Mouse (Mus musculus): ENCODE data around the gene Immt.
A peak's percentile ranks its signal among the peaks of the same experiment; 100 is the strongest.
"Not testable (repeated sequence)": the region's sequence is repeated elsewhere in the genome, so short reads cannot be mapped to it uniquely, and the experiment has no call there.

The Immt gene

DNA sequence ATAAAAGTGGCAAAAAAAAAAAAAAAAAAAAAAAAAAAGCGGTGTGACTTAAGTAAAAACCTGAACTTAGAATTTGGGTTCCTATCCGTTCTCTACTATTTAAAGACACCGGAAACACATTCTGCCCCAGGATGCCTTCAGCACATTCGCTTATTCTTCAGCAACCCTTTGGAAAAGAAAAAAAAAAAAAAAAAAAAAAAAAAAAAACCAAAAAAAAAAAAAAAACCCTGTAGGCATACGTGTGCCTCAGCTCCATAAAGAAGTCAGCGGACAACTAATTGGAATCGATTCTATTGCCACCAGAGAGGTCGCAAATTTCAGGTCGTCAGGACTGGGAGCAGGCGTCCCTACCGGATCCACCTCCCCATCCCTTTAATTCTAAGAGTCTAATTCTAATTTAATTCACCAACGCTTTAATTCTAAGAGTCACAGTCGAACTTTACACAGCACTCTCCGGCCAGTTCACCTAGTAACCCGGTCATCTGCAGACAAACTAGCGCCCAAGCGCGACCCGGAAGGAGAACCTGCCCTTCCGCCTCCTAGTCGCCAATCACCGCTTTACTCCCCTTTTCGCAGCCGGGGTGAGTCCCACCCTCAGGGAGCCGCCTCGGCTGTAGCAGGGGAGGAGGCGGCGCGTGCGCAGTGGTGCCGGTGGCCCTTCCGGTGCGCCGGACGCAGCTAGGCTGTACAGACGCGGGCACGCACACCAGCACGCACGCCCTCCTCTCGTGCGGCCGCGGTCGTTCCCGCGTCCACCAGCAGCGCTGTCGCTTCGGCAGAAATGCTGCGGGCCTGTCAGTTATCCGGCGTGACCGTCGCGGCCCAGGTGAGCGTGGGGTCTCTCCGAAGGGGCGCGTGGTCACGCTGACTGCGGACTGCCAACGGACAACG lies at the start of gene Immt:
Gene Immt (plus strand): TSS at position 642 of the 891 bp plus-strand sequence.
- DNase-seq = peak; percentile 98

DNA sequence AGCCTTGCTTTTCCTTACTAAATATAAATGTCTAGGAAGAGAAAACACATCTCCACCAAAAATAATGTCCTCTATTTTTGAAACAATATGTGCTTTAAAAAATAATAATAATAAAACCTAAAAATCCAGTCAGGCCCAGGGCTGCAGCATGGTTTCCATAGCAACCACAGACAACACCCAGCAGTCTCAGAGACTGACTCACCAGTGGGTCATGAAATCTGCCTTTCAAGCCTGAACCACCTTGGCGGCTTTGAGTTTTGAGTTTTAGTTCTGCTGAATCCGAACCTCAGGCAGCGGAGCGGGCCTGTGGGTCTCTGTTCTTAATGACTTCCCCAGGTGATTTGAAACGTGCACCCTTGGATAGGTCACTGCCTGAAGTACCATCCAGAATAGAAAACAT lies 48.0 kb upstream of the Immt start:
- no peak for DNase-seq

DNA sequence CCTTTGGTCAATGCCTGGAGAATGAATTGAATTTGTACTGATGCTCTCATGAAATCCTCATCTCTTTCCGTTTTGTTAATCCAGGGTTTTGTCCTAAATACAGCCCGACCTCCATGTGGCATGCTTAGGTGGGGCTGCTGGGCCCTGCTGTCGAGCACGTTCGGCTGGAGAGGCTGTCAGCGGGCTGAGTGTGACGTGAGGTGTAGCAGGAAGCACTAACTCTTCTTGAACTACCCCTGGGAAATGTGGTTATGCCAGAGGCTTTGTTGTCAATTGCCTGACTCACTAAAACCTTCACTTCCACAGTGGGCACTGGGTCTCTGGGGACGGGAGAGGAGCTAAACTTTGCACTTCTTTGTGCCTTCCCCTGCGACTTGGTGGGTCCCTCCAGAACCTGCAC lies 42.8 kb upstream of the Immt start:
- no peak for DNase-seq

DNA sequence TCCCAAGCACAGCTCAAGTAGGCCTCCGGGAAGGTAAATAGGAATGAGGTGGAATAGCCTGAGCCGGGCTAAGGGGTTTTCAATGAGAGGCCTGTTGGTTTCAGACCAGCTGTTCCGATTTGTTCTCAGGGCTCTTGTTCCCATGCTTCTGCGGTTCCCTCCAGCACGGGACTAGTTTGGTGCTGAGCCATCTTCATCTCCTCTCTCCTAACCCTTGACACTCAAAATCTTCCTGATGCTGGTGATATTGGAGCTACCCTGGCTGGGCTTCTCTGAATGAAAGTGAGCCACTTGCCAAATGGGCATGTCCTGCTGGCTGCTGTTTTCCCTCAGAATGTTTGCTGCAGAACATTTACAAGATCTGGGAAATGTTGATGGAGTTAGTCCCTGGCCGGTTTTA lies 39.4 kb upstream of the Immt start:
- no peak for DNase-seq

DNA sequence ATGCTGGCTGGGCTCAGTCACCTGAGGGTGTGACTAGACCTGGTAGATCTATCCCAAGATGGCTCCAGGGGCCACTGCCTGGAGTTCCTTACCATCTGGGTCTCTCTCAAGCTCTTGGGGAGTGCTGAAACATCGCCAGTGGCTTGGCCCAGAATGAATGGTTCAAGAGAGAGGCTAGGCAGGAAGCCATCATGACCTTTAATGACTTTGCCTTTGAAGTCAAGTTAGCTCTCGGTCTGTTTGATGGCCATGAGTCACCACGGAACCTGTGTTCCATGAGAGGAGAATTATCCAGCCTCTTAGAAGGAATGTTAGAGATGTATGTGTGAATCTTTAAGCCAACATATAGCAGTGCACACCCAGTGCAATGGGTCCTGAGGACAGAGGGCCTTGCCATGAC lies 31.7 kb upstream of the Immt start:
- no peak for DNase-seq

DNA sequence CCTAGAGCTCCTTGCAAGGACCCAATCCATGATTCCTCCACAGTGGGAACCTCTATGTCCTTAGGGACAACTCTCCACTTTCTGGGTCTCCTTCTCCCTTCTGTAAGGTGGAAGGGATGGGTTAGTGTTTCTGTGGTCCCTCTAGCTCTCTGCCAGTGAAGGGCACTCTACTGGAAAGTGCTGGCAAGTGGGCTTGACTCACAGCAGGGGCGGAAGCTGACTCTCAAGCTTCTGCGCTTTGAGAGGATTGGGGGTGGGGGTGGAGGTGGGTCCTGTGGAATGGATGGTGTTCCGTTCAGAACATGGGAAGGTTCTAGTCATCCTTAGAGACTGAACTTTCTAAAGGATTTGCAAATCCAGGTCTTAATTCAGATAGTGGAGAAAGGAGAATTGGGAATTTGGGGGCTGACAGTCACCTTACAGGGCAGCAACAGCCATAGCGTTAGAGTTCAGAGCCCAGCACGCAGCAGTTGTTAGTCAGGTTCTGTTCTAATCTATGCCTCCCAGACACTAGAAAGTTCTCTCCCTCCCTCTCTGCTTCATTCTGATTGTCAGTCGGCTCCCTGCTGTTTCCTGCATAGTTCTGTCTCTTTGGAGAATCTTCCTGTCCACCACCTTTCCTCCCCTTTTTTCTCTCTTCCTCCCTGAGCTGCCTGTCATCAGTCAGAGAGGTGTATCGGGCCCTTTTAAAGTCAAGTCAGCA lies 30.0 kb upstream of the Immt start:
- DNase-seq = no peak

DNA sequence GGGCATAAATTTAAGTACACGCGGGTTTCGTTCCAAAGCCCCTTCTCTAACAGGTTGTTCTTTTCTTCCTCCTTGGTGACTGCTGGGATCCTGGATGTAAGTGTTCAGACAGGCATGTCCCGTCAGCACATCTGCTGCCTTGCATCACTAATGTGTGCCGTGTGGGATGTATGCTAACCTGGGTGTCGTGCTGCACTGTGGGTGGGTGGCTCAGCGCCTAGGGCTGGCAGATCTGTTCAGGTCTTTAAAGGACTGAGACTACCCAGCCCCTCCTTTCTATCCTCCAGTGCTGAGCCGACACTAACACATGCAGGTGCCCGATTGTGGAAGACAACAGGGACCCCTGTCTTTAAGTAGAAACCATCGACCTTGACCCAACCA lies 29.4 kb upstream of the Immt start:
- peak; percentile 62 for DNase-seq

DNA sequence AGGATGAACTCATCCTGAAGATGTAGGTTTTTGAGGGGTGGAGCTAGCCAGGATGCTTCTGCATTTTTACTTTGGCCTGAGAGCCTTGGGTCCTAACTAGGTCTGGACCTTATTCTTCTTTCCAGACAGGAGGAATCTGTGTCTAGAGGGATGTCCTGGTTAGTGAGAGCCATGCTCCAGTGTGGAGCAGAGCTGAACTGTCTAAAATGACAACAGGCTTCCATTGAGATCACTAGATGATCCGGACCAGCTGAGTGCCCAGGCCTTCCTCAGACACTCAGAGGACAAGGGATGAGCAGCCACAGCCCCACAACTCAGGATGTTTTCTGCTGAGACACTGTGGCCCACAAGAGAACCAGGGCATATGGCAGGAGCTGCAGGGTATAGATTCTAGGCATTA lies 27.5 kb upstream of the Immt start:
- no peak for DNase-seq

DNA sequence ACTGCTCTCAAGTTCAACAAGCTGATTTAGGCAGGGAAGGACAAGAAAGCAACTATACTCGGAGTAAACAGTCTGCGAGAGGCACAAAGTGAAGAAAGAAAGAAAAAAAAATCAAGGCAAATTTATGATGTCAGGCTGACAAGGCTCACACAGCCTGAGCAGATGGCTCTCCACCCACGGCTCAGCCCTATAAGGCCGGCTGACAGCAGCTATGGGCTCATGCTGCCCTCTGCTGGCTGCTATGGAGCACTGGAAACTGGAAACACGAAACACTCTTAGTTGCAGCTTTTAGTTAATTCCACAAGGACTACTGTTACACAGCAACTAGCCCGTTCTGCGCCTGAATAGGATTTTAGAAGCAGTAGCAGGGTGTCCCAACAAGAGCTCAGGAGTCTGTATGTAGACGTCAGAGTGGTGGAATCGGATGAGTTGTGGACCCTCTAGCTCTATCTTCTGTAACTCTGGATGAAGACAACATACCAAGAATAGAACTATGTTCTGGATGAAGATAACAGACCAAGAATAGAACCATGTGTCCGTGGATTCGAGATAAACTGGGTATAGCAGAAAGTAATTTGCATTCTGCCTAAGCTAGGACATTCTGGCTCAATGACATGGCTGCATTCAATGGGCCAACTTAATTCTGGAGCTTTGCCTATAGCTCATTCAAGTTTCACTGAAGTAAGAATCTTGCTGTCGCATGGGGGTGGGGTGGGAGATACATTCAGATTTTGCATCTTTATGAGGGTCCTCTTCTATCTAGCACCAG lies 26.9 kb upstream of the Immt start:
- DNase-seq = peak; percentile 84

DNA sequence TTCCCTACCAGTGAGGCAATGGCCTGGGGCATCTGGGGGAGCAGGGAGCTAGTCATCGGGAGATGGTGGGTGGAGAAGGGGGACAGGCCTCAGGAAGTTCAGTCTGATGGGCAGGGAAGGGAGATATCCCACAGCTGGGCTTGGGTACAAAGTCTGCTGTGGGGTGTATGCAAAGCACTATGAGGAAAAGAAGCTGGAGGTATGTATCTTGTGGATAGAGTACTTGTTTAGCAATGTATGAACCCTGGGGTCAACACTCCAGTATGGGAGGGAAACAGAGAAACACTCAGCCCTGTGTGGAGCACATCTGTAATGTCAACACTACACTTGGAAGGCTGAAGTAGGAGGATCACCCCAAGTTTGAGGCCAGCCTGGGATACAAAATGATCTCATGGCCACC lies 24.4 kb upstream of the Immt start:
- DNase-seq = no peak

DNA sequence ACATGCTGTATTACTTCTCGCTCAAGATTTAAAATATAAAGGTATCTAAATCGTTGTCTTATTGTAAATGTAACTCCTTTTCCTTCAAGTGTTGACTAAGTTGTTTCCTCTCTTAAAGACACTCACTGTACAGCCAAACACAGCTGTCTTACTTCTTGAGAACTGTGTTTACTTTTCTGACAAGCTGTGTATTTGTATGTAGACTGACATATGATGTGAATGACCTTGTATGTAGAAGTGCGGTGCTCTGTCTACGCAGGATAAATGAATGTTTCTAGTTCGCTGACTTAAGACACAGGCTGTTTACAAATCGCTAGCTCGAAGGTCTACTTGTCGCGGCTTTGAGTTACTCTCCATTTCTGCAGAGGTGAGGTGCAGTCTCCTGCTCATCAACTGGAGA lies 21.2 kb upstream of the Immt start:
- no peak for DNase-seq

DNA sequence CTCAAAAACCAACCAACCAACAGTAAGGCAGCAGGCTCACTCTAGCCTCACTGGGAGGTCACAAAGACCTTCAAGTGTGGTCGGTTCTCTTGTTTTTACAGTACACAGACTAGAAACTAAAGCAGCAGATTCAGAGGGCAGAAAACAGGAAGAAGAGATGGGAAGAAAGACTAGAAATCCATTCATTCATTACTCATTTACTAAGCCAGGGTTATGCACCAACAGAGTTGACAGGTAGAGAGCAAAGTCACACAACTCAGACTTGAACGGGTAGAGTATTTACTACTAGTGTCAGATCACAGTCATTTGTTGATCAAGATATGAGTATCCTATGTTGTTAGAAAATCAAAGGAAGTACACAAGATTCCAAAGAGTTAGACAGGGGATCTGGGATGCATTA lies 18.3 kb upstream of the Immt start:
- DNase-seq = no peak

DNA sequence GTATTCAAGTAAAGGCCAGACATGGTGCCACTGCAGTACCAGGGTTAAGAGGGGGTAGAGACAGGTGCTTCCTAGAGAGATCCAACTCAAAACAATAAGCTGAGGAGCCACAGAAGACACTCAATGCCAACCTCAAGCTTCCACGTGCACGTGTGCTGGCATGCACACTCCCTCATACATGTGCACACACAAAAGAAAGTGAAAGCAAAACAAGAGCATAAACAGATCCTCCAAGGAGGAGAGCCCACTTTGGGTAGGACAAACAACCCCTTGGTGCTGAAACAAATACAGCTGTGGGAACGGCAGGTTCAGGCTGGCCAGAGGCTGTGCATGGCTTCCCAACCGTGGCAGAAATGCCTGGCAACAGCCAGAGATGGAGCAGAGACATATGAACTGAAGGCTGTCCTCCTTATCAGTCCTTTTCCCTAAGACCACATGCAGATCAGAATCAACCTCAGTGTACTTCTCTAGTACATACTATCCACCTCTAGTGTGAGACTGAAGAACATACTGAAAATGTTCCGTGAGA lies 11.3 kb upstream of the Immt start:
- DNase-seq = no peak

DNA sequence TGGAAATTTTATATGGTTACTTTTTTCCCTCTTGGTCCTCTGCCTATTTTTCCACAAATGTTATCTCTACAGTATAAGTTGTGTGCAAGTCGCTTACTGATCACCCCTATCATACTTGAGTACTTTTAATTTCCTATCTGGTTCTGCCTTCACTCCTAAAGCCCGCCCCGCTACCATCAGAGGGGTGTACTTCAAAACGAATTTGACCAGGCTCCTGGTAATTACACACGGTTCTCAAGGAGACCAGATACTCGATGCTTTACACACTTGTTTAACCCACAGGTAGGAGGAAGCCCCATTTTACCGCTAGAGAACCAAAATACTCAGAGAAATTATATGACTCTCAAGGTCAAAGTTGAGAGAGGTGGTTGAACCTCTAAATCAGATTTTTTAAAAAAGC lies 8.0 kb upstream of the Immt start:
- DNase-seq = no peak

DNA sequence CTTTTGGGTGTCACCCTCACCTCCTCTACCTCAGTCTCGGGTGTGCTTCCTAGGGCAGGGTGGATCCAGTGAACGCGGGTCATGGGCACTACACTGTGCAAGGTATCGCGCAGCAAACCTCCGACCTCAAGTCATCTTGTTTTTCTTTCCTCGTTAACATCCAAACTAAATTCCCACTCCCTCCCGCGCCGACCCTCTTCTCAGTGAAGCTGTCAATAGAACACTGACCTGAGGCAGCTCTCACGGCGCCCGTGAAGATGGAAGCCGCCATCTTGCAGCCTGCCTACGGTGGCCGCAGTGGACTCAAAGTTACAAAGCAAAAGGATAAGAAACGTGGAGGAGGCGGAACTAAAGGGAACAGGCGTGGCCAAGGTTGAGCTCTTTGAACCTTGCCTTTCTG lies 7.6 kb upstream of the Immt start:
- peak; percentile 89 for DNase-seq

DNA sequence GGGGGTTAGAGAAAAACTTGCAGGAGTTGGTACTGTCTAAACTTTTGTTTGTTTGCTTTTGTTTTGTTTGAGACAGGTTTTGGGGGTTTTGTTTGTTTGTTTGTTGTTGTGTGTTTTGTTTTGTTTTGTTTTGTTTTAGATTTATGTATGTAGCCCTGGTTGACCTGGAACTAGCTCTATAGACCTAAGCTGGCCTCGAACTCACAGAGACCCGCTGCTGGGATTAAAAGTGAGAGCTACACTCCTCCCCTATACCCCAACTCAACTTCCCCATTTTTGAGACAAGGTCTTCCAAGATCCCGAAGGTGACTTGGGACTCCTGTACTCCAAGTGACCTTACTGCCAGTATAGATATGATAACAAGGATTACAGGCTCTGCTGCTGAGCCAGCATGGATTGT lies 7.2 kb upstream of the Immt start:
- no peak for DNase-seq

DNA sequence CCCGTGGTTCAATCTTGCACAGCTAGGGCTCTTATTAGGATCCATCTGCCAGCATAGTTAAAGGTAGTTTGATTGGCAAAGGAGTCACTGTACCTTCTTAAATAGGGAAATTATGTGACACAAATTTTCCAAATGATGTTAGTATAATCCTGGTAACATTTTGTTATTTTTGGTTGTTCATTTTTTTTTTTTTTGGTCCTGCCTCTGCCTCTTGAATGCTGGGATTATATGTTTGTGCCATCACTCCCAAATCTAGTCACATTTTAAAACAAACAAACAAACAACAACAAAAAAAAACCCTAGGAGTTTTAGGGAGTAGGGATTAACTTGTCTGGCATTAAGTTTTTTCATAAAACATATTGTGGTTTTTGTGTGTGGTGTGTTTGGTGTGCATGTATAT lies 4.3 kb upstream of the Immt start, which contains the start of gene Mrpl35:
Gene Mrpl35 (minus strand): TSS at position 101 of the 400 bp plus-strand sequence.
- no peak for DNase-seq

DNA sequence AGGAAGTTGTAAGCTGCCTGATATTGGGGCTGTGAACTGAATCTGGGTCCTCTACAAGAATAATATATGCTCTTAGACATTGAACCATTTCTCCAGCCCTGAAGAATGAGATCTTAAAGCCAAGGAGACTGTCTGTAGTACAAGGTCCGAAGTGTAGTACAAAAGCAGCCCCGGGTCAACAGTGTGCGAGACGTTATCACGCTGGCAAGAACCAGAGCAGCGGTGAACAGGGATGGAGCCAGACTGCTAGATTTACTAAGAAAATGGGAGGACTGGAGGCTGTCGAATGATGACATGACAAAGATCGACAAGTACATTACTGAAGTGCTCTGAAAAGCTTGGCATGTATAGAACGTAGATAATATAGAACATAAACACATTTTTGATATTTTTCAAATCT lies 1.4 kb upstream of the Immt start:
- DNase-seq = no peak

DNA sequence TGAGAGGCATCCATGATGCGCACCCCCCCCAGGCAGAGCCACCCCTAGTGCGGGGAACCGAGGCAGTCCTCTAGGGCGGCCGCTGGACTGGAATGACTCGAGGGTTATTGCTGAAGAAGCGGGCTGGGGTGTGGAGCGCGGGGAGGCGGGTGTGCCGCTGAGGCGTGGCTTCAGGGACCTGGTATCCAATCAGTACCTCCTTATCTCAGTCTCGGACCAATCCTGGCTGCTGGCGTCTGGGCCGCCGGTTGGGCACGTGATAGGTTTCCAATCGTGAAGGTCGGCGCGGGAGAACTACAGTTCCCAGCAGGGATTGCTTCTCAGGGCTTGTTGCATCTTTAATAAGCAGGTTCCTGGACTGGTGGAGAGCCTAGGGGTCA lies 440 bp downstream of the Immt start:
- peak; percentile 98 for DNase-seq

DNA sequence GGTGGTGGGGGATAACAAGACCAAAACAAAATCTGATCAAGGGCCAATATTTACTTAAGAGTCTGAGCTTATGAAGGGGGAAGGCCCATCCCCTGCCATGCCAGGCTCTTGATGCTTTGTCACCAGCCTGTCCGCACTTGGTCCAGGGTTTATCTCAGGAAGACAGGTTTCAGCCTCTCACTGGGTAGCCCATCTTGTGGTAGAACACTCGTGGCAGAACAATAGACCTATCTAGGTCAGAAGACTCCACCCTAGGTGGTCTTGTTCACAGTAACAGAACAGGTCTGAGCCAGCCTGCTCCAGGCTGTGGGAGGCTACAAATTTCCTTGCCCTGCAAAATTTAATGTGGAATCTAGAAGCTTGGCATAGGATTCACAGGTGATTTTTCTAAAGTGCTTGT lies 5.7 kb downstream of the Immt start:
- no peak for DNase-seq

DNA sequence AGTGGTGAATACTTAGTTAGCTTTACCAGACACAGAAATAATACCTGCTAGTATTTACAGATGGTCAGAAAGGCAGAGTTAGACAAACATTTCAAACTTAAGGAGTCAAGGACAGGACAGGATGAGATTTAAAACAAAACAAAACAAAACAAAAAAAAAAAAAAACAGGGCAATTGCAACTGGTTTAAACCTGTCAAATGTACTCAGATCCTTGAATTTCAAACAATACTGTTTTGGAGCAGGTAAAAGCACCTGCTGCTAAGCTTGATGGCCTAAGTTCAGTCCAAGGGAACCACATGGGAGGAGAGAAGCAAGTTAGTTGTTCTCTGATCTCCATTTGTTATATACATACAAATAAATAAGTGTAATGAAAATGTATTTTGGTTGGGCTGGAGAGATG lies 8.7 kb downstream of the Immt start:
- DNase-seq = no peak

DNA sequence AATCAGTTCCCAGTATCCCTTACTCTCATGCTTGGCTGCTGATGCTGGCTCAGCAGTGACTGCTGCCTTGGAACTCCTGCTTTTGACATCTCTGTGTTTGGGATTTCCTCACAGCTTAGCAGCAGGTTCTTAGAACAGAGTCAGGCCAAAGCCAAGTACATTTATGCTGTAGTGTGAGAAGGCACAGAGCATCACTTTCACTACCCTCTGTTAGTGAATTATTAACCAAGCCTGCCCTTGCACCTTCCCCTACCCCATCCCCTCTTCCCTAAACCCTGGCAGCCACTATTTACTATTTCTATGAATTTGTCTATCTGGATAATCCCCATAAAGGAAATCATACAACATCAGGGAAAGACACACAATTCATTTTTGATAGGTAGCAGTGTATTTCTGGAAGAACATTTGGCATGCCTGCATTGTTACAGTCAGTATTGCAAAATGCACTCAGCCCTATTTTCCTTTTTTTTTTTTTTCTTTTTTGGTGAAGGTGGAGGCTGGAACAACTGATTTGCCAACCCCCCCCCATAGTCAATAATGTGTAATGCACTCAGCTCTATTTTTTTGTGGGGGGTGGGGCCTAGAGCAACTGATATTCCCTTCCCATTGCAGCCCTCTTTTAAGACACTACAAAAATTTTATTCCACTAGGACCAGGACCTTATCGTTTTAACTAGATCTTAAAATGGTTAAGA lies 9.6 kb downstream of the Immt start:
- DNase-seq = no peak

DNA sequence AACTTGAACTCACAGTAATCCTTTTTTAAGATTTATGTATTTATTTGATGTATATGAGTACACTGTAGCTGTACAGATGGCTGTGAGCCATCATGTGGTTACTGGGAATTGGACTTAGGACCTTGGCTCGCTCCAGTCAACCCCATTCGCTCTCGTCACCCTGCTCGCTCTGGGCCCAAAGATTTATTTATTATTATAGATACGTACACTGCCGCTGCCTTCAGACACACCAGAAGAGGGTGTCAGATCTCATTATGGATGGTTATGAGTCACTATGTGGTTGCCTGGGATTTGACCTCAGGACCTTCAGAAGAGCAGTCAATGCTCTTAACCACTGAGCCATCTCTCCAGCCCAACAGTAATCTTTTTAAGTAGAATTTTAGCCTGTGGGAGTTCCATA lies 15.8 kb downstream of the Immt start:
- not testable (repeated sequence) for DNase-seq
